Mouse (Mus musculus) C2C12 (cell line): ENCODE measurements around the gene Tulp2. TPM values are rescaled to one million over a fixed set of nuclear protein-coding genes. Genes with fewer than 3 reads are reported as not detected.
A peak's percentile ranks its signal among the peaks of the same experiment; 100 is the strongest.

Source experiments
- H3K27me3 ChIP-seq: one replicate; pipeline ENCODE4 v1.6.1; 2011; ENCODE audit not compliant: control insufficient read depth, insufficient read depth, insufficient read length
- H3K36me3 ChIP-seq: one replicate; pipeline ENCODE4 v1.6.1; 2011; ENCODE audit not compliant: control insufficient read depth, insufficient read depth
- H3K4me3 ChIP-seq: one replicate; pipeline ENCODE4 v1.5.1; 2011; ENCODE audit warnings: mild to moderate bottlenecking, control low read depth; ENCODE audit not compliant: poor library complexity, insufficient read depth, severe bottlenecking
- H3K79me2 ChIP-seq: one replicate; pipeline ENCODE4 v1.6.1; 2011; ENCODE audit not compliant: control insufficient read depth, insufficient read depth
- H3K79me3 ChIP-seq: one replicate; pipeline ENCODE4 v1.6.1; 2011; ENCODE audit warnings: low read depth, control low read depth
- H3ac ChIP-seq: one replicate; pipeline ENCODE3; 2011; ENCODE audit warnings: low read depth; ENCODE audit not compliant: control insufficient read depth, insufficient read length
- CEBPB ChIP-seq: IDR thresholded peaks from one replicate; pipeline ENCODE4 v1.6.1; 2011; ENCODE audit warnings: low read depth, mild to moderate bottlenecking, control low read depth, moderate library complexity
- CTCF ChIP-seq: IDR thresholded peaks from one replicate; pipeline ENCODE4 v1.5.1; 2011; ENCODE audit not compliant: control insufficient read depth, insufficient read depth, insufficient read length
- FOSL1 ChIP-seq: IDR thresholded peaks from one replicate; pipeline ENCODE4 v1.8.0; 2011; ENCODE audit warnings: mild to moderate bottlenecking, low read length; ENCODE audit not compliant: poor library complexity, insufficient read depth, severe bottlenecking
- MAX ChIP-seq: IDR thresholded peaks from one replicate; pipeline ENCODE4 v1.6.1; 2011; ENCODE audit warnings: mild to moderate bottlenecking, control low read depth
- MYOD1 ChIP-seq: IDR thresholded peaks from one replicate; pipeline ENCODE4 v1.6.1; 2011; ENCODE audit warnings: low read depth; ENCODE audit not compliant: control insufficient read depth, insufficient read length
- MYOG ChIP-seq: IDR thresholded peaks from one replicate; pipeline ENCODE4 v1.6.1; 2011; ENCODE audit not compliant: control insufficient read depth, insufficient read length; ENCODE audit errors: extremely low read depth
- USF1 ChIP-seq: IDR thresholded peaks from one replicate; pipeline ENCODE4 v1.6.1; 2011; ENCODE audit warnings: low read depth, mild to moderate bottlenecking, control low read depth, moderate library complexity
- polyA plus RNA-seq: library from polyadenylated mRNA; unstranded; fragments of >200 nt; fragmentation: generic; extraction: Trizol; gene quantifications from one replicate; pipeline ENCODE4 v1.2.1, GENCODE M21; 2012; ENCODE audit warnings: missing spikeins

The Tulp2 gene
- polyA plus RNA-seq, 1 experiment: not detected

- H3K79me2 ChIP-seq: no peaks in the 10 kb centered on the region
- TF ChIP-seq FOSL1 (no peak), USF1 (no peak), MAX (no peak), MYOG (no peak), CEBPB (no peak), CTCF (no peak), MYOD1 (no peak)
- H3K4me3 ChIP-seq: no peak within 1 kb of the TSS
Measured at GRCm38 (mm10) chr7:45554744-45555143, 73.1 kb downstream of the Tulp2 start, which contains the start of gene Hsd17b14. TSS of gene Hsd17b14 (plus strand) at chr7:45554893.

GRCm38 (mm10) chr7:45555787-45556186 lies 74.1 kb downstream of the Tulp2 start:
- TF ChIP-seq CTCF (peak; percentile 68), USF1 (no peak)
- Histone ChIP-seq H3K79me2 (no peaks in the 10 kb centered on the region), H3K27me3 (no peaks in the 10 kb centered on the region), H3K36me3 (no peaks in the 10 kb centered on the region), H3K4me3 (no peak overlapping the region), H3ac (no peak overlapping the region), H3K79me3 (no peaks in the 10 kb centered on the region)

More at GRCm38 (mm10) chr7:45554744-45555143, 73.1 kb downstream of the Tulp2 start, which contains the start of gene Hsd17b14:
- Histone ChIP-seq H3ac (no peak within 1 kb of the TSS), H3K79me3 (no peaks in the 10 kb centered on the region), H3K36me3 (no peaks in the 10 kb centered on the region), H3K27me3 (no peaks in the 10 kb centered on the region)

DNA sequence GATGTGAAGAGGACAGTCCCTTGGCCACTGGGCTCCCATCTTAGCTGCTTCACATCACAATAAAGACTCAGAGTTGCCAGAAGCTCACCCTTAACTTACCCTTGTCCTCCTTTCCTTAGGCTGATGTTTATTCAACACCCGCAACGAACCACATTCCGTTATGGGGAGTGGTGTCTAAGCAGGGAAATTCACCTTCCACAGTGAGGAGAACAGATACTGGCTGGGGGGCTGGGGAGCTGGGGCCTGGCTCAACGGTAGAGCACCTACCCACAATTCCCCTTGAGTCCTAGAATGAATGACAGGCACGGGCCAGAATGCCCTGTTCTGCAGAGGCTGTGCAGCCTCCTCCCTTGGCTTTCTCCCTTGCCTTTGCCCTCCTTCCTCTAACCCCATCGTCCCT lies 77.2 kb downstream of the Tulp2 start:
- H3K36me3 ChIP-seq: no peaks in the 10 kb centered on the region
- H3K27me3 ChIP-seq: no peaks in the 10 kb centered on the region
- H3K79me3 ChIP-seq: no peaks in the 10 kb centered on the region
- no peak for TF ChIP-seq FOSL1
- TF ChIP-seq USF1: no peak
- TF ChIP-seq MYOD1: no peak
- no peak for TF ChIP-seq CTCF
- TF ChIP-seq MYOG: no peak
- TF ChIP-seq MAX: no peak
- no peak for TF ChIP-seq CEBPB
- no peak overlapping the region for H3K4me3 ChIP-seq
- no peaks in the 10 kb centered on the region for H3K79me2 ChIP-seq
- no peak overlapping the region for H3ac ChIP-seq

DNA sequence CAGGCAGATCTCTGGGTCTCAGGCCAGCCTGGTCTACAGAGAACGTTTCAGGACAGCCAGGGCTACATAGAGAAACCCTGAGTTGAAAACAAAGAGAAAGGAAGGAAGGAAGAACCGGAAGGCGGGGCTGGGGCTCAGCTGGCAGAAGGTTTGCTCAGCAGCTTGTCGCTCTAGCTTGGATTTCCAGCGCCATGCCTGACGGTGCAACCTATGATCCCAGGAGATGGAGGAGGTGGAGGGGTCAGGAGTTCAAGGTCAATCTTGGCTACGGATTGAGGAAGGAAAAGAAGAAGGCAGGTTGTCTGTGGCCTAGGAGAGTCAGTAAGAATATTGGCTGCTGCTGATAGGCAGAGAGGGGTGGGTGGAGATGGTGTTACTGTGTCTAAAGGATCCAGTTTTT lies 78.6 kb downstream of the Tulp2 start:
- Histone ChIP-seq H3K79me3 (no peaks in the 10 kb centered on the region), H3ac (no peak overlapping the region), H3K27me3 (no peaks in the 10 kb centered on the region), H3K4me3 (no peak overlapping the region), H3K36me3 (no peaks in the 10 kb centered on the region), H3K79me2 (no peaks in the 10 kb centered on the region)
- TF ChIP-seq CEBPB (no peak), MYOD1 (no peak), CTCF (no peak), USF1 (no peak)

GRCm38 (mm10) chr7:45560843-45561623 lies 79.4 kb downstream of the Tulp2 start:
- Histone ChIP-seq H3K4me3 (no peak overlapping the region), H3ac (peak overlapping the region; percentile 3)

More at GRCm38 (mm10) chr7:45560843-45561623, 79.4 kb downstream of the Tulp2 start:
- no peaks in the 10 kb centered on the region for H3K36me3 ChIP-seq
- peak; percentile 51 for TF ChIP-seq CTCF
- TF ChIP-seq MYOD1: no peak
- no peak for TF ChIP-seq CEBPB
- no peak for TF ChIP-seq MAX
- no peak for TF ChIP-seq MYOG
- no peak for TF ChIP-seq FOSL1
- H3K79me3 ChIP-seq: no peaks in the 10 kb centered on the region
- no peaks in the 10 kb centered on the region for H3K79me2 ChIP-seq
- no peaks in the 10 kb centered on the region for H3K27me3 ChIP-seq
